8 mouse cellular contexts compared by ENCODE assay signal in the genomic region with DNA sequence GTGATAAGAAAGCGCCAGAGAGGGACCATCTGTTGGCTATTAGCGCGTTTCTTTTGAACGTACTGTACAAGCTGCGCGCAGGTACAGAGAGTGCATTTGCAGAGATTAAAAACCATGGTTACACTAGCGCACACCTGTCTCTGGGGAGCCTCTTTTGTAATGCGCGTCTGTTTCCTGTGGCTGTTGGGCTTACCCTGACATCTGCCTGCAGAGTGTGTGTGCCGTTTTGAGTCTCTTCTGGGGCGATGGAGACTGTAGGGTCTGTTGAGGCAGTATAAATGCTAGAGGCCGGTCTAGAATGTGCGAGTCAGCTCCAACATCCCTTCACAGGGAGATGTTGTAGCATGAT. TPM values are rescaled to one million over a fixed set of nuclear protein-coding genes. Genes with fewer than 3 reads are reported as not detected.
DNase-seq lines count a peak whose midpoint lies in the region; ATAC-seq and TF ChIP-seq lines count a peak whose summit lies in the region.

No protein-coding gene starts in this region.

- TF ChIP-seq CTCF in cerebellum, adult 2 months (IDR thresholded peaks at IDR 0.05; ENCODE audit: borderline replicate concordance, insufficient read depth, low read depth, low read length) = no peak

- no peaks in the 10 kb centered on the region for H3K27me3 ChIP-seq in neural tube, embryonic 15.5 days (replicated peaks)
- H3K27me3 ChIP-seq in cerebellum, adult 2 months (ENCODE audit: control insufficient read depth, insufficient read depth, low read length) = no peaks in the 10 kb centered on the region; the same call in 1 of the 2 replicates

- no peaks in the 10 kb centered on the region for H3K9me3 ChIP-seq in neural tube, embryonic 15.5 days (replicated peaks)

- peaks cover 6% of the 10 kb centered on the region for H3K4me1 ChIP-seq in neural tube, embryonic 15.5 days
- H3K4me1 ChIP-seq in cerebellum, adult 2 months (ENCODE audit: control insufficient read depth, insufficient read depth, low read length) = no peaks in the 10 kb centered on the region

- WGBS in neural tube, embryonic 15.5 days = 39% methylated on average over 13 of the region's 13 CpGs
- 31% methylated on average over 13 of the region's 13 CpGs for WGBS in cerebellum, adult 2 months

- no peak overlapping the region for H3K9ac ChIP-seq in neural tube, embryonic 15.5 days (replicated peaks)

- H3K4me2 ChIP-seq in neural tube, embryonic 15.5 days = peak overlapping the region; percentile 46

- no peaks in the 10 kb centered on the region for H3K36me3 ChIP-seq in neural tube, embryonic 15.5 days

- no peak for TF ChIP-seq POLR2A in cerebellum, adult 2 months (IDR thresholded peaks at IDR 0.05; ENCODE audit: borderline replicate concordance, insufficient read depth, low read length)

- H3K4me3 ChIP-seq in neural tube, embryonic 15.5 days (replicated peaks) = 0 out of 2 replicates have a peak overlapping the region, but pooled peaks have one; percentile 6
- H3K4me3 ChIP-seq in cerebellum, adult 2 months (replicated peaks; ENCODE audit: insufficient read depth, low read depth, low read length) = no peak overlapping the region

- ATAC-seq in neural tube, embryonic 15.5 days (ENCODE audit: low FRiP score) = peak; percentile 84

- H3K27ac ChIP-seq in neural tube, embryonic 15.5 days (replicated peaks) = peak overlapping the region; percentile 54
- H3K27ac ChIP-seq in cerebellum, adult 2 months (ENCODE audit: insufficient read depth, low read length) = no peak overlapping the region

- DNase-seq in cerebellum, postnatal 14 days = peak; percentile 22 to 39
- no peak for DNase-seq in cerebellum, adult 9-10 months
- peak; percentile 5 for DNase-seq in spleen, adult 12 weeks (ENCODE audit: low spot score)
- DNase-seq in spleen, postnatal 14 days (ENCODE audit: low spot score in 2 of 2) = no peak
- DNase-seq in induced T-regulatory cell, adult 2 months (ENCODE audit: low read depth) = peak; percentile 58
- no peak for DNase-seq in cerebellum, adult 2 months
- DNase-seq in adrenal gland, adult 2 months = no peak

RNA-seq across cellular contexts. Expression of gene Mdm1, which starts 19.7 kb away (rescaled TPM):
- 25.1 and 25.3 TPM in 2 replicates for polyA plus RNA-seq in neural tube, embryonic 15.5 days (2015; fragmentation: Nextera tagmentation; extraction: Ambion mirVana)
- polyA plus RNA-seq in cerebellum, adult 2 months (2012; rRNA removed) = 15.5 and 16.2 TPM in 2 replicates
- total RNA-seq in adrenal gland, adult 2 months (2021) = 10 to 100 TPM in 1 of 2 experiments, 1 to 10 TPM in 1; 8.0 to 16.3 TPM
- 1.8 and 2.3 TPM in 2 replicates for polyA plus RNA-seq in adrenal gland, adult 2 months (2012; rRNA removed)

Comparison
In these comparisons a context has a peak if more than half of its experiments do, and no peak if none do; other contexts are left out.
1. DNase-seq: peak in cerebellum, postnatal 14 days (2 of 2), spleen, adult 12 weeks (single experiment) and induced T-regulatory cell, adult 2 months (single experiment); none in cerebellum, adult 9-10 months (single experiment), spleen, postnatal 14 days (0 of 2), cerebellum, adult 2 months (0 of 2) and adrenal gland, adult 2 months (single experiment).